Mouse (Mus musculus) right cerebral cortex, adult 18-20 months (tissue): Measurements from ENCODE around the gene Acsl4.
A peak's percentile ranks its signal among the peaks of the same experiment; 100 is the strongest.

Source experiments
- DNase-seq: peaks from one replicate; pipeline ENCODE4 v3.0.0; 2022; ENCODE audit warnings: mixed read lengths

Gene Acsl4

DNA sequence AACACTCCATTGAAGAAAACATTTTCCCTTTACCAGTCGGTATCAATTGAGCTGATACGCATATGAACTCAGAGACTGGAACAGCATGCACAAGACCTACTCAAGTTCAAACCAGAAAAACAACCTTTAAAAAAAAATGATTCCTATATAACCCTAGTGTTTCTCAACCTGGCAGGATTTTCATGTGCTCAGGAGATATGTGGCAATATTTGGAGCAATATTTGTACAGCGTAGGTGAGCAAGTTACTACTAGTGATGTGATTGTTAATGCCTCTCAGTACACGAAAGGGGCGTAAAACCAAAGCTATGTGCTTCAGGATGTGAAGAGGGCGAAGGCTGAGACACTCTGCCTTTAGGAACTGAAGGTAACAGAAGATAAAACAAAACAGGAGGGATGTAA, 54.1 kb downstream of the Acsl4 start:
- no peak for DNase-seq

DNA sequence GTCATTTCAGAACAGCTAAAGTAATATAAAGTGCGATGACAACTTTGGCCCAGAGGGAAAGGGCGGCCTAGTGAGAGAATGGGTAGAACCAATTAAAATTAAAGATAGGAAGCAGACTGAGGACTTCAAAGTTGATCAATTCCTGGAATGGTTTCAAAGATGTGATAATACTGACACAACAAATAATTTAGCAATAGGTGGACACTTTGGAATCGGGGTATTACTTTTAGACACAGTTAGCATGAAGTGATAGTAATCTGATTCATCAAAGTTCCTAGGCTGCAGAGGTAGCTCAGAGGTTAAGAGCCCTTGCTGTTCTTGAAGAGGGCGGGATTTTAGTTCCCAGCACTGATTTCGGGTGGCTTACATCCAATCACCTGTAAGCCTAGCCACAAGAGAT, 54.8 kb downstream of the Acsl4 start:
- DNase-seq: no peak

DNA sequence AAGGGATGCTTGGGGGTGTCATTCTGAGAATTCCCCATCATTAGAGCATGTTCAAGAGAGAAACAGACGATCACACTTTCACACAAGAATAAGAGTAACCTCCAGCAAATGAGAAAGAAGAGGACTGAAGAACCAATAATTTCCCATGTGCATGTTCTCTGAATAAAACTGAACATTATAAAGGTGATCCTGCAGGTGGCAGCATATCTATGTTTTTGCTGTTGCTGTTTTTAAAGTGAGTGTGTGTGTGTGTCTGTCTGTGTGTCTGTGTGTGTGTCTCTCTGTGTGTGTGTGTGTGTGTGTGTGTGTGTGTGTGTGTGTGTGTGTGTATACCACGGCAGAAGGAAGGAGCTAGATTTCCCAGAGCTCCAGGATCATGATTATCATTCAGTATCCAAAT, 64.6 kb downstream of the Acsl4 start:
- DNase-seq: no peak

DNA sequence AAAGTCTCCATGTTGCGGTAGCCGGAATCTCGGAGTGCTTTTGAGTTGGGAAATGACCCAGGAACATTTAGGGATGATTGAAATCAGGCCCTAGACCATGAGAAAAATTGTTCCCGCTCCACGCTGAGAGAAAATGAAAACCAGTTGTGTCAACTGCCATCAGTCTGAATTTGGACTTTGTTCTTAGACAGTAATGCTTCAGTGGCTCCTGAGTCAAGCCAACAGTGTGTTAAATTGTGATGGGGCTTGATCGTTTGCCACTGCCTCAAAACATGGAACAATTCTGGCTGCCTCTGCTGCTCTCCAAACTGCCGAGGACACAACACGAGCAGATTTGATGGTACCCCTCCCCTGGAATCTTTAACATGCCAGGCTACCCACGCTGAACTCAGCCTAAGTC, 74.2 kb downstream of the Acsl4 start:
- DNase-seq: no peak

DNA sequence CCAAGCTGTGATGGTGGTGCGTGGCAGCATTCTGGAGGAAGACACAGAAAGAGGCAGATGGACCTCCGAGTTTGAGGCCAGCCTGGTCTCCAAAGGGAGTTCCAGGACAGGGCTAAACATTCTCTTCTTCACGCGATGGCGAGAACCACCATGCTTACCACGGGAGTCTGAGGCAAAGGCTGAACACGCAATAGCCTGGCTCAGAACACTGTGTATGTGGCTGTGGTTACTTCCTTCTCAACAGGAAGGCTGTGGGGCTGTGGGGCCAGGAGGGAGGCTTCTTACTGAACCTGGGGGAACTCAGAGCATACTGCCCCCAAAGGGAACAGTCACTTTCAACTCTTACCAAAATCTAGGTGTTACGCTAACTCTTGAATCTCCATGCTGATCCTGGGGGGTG, 75.1 kb downstream of the Acsl4 start:
- DNase-seq: no peak

DNA sequence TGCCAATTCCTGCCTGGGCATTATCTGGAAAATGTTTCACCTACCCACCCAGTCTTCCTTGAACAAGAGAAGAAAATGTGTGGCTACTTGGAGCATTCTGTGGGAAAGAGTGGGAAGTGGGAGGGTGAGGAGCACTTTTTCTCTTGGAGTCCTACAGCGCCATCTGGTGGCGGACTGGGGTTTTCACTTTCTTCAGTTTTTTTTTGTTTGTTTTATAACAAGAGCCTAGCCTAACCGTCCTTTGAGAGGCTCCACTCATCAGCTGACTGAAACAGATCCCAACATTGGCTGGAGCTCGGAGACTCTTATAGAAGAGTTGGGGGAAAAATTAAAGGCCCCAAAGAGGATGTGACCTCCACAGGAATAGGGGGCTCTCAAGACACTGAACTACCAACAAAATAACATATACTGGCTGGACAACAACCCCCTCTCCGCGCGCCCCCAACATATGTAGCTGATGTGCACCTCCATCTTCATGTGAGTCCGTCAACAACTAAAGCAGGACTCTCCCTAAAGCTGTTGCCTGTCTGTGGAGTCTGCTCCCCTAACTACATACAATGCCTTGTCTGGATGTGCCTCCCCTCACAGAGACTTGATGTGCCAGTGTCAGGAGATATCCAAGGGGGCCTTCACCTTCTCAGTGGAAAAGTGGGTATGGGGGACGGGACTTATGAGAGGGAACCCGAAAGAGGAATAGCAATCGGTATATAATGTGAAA, 75.9 kb downstream of the Acsl4 start:
- peak; percentile 75 for DNase-seq

DNA sequence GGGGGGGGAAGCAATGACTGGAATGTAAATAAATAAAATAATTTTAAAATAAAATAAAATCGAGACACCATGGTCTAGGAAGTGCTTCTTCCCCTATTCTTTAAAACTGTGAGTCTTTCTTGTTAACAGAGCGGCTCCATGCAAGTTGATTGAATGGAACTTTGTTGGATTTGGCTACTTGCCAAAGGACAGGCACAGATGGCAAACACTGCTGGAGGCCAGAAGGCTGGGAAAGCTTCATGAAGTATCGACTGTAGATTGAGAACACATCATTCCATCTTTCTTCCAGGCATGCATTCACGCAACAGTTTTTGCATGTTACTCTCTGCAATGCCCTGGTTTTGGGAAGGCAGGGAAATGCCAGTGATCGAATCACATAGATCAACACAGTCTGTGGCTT, 79.9 kb downstream of the Acsl4 start:
- no peak for DNase-seq

DNA sequence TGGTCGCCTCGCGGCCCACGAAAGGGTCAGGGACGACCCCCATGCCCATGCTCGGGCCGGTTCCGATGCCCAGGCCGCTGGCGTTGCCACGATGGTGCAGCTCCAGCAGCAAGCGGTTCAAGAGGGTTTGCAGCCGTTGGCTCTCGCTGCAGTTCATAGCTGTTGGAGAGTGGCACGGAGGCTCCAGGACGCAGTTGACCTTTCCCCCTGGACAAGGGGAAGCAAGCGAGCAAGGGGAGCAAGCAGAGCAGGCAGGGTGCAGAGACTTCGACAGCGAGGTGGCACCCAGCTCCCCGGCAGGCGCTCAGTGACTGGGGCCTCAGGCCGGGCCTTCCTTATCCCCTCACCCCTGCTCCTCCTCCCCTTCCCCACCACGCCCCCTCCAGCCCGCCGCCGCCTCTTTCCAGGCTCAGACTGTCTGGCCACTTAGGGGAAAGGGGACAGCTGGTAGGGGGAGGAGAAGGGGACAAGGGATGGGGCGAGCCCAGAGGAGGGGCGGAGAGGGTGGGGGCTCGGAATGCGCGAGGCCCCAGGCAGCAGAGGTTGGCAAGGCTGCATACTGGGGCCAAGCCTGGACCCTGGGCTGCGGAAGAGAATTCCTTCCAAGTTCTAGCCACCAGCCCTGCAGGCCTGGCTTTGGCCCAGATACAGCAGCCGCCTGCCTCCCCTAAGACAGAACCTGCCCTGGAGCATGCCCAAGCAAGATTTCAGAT, 84.3 kb downstream of the Acsl4 start, which contains the start of gene Kcne1l:
Gene Kcne1l, minus strand, starts transcription at position 426 of the 713 bp plus-strand sequence.
- DNase-seq: no peak

DNA sequence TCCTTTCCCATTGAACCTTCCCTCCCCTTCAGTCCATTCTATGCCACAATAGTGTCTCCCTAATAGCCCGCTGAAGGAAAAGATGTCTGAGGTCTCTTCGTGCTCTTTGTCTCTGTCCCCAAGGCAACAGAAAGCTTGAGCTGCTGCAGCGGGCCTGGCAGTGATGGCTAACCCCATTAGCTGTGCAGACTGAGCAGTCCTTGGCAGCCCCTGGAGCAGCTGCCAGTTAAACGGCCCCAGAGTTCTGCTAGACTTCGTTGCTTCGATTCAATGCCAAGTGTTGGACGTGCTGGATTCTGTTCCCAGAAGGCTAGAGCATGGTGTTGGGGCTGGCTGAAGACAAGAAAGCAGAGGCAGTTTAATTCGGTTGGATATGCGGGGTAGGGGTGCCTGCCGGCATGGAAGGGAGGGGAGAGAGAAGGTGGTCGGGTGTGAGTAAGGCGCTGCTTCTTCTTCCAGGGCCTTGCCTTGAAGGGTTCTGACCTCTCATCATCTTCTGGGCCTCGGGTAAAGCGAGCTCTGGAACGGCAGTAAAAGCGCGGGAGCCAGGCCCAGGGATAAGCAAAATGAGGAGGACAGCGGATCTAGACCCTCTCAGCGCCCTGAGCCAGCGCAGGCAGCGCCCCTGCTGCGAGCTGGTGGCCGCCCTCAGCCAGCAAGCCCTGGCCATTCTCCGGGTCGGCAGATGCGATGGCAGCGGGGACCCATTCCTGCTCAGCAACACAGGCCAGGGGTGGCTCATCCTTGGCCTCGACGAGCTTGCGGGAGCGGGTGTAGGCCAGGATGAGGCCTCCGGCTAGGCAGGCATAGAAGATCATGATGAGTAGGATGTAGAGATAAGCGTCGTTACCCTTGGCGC, 85.1 kb downstream of the Acsl4 start:
- no peak for DNase-seq

DNA sequence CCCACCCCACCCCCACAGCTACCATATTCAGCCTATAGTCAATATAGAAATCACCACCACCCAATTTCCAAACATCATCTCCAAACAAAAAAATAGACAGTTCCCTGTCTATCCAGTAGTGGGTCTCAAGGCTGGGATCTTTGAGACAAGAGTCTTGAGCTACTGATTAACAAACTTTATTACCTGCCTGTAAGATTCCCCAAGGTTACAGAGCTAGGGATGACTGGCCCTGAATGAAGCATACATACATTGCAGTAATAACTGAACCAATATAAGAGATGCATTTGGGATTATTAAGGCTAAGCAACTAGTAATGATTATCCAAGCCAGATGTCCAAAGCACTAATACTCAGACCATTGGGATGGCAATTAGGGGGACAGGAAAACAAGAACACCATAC, 85.7 kb downstream of the Acsl4 start:
- no peak for DNase-seq

DNA sequence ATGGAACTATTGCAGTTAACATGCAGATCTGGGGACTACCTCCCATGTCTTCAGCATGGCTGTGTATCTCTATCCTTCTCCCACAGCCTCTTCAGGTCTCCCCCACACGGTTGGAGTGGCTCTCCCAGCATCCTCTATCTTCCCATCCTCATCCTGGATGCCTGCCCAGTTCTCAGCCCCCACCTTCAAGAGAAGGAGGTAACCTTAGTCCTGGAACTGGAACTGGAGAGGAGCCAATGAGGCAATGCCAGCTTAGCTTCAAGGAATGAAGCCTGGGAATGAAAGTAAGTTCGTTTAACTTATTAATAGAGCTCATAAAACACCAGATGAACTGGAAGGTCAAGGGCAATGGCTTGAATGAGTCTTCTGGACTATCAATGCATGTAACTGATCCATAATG, 86.9 kb downstream of the Acsl4 start:
- DNase-seq: no peak

DNA sequence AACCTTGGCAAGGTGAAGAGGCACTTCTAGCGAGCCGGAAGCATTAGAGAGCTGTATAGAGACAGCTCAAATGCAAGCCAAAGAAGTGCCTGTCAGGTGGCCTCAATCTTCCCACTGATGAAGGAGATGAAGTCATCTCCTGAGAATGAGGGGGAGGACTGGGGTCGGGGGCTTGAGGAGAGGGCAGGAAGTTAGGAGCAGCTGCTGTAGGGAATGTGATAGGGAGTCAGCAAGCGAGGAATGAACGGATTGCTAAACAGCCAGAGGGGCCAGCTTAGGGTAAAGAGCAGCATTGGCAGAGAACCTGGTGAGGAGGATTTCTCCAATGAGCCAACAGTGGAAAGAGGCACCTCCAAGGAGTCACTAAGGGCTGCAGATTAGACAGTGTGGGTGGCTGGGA, 104.4 kb downstream of the Acsl4 start:
- no peak for DNase-seq

DNA sequence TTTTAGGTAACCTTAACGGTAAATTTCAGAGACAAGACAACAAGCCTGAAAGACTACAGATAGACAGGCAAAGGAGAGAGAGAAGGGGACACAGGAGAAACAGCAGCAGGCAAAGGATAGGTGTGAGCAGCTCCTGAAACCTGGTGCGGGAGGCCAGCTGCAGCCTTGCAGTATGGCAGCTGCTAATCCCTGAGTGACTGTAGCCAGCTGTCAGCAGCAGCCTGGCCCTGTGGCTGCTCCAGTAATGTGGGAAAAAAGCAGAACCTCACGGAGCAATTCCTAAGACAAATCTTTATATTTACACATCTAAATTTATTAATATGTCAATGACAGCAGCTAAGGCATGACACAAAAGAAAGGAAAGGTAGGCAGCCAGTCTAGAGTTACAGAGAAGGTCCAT, 113.8 kb downstream of the Acsl4 start:
- DNase-seq: no peak

DNA sequence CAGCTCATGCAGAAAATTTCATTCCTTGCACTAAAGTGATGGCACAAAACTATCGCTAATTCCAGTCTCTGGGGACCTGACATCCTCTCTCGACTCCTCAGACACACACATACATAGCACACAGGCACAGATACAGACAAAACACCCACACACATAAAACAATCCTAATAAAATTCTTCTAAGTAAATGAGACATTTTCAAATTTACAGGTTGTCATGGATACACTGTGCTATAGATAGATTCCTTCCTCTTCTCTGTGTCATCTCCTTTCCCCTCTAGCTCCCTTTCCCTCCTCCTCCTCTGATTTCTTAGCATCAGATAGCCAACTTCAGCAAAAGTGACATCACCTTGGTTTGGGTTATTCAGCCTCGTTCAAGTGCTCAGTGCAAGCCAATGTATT, 114.3 kb downstream of the Acsl4 start:
- DNase-seq: no peak
